Mouse (Mus musculus) hindbrain, embryonic 16.5 days (tissue): ENCODE data around the gene Tsga13. TPM values are rescaled to one million over a fixed set of nuclear protein-coding genes. Genes with fewer than 3 reads are reported as not detected.

Experiments used
- ATAC-seq: fragments of 200-750 bp; cut with Nextera tagmentation; 2 replicates; pipeline ENCODE4 v1.8.0; 2017; ENCODE audit warnings: moderate TSS enrichment, moderate library complexity
- H3K27ac ChIP-seq: fragments of 300-500 bp; sonication (generic); 2 replicates; pipeline ENCODE4 v1.5.1; 2014; ENCODE audit warnings: low read depth, mild to moderate bottlenecking, control low read depth, low read length, moderate library complexity
- H3K27me3 ChIP-seq: fragments of 300-500 bp; sonication (generic); replicated peaks from 2 replicates; pipeline ENCODE4 v1.6.1; 2014; ENCODE audit warnings: low read length; ENCODE audit not compliant: control insufficient read depth, insufficient read depth
- H3K36me3 ChIP-seq: fragments of 300-500 bp; sonication (generic); 2 replicates; pipeline ENCODE4 v1.6.1; 2014; ENCODE audit warnings: mild to moderate bottlenecking, low read length, moderate library complexity, mixed read lengths; ENCODE audit not compliant: control insufficient read depth, insufficient read depth
- H3K4me1 ChIP-seq: fragments of 300-500 bp; sonication (generic); 2 replicates; pipeline ENCODE4 v1.6.1; 2014; ENCODE audit warnings: low read depth, low read length; ENCODE audit not compliant: control insufficient read depth, insufficient read depth
- H3K4me2 ChIP-seq: fragments of 300-500 bp; sonication (generic); 2 replicates; pipeline ENCODE4 v1.6.1; 2014; ENCODE audit warnings: mild to moderate bottlenecking, low read length, control low read depth, moderate library complexity
- H3K4me3 ChIP-seq: fragments of 300-500 bp; sonication (generic); 2 replicates; pipeline ENCODE4 v1.5.1; 2014; ENCODE audit warnings: mild to moderate bottlenecking, low read length, control low read depth, moderate library complexity
- H3K9ac ChIP-seq: fragments of 300-500 bp; sonication (generic); 2 replicates; pipeline ENCODE4 v1.6.1; 2014; ENCODE audit warnings: low read depth, mild to moderate bottlenecking, control low read depth, low read length, moderate library complexity
- H3K9me3 ChIP-seq: fragments of 300-500 bp; sonication (generic); 2 replicates; pipeline ENCODE4 v1.6.1; 2014; ENCODE audit warnings: mild to moderate bottlenecking, low read length, moderate library complexity; ENCODE audit not compliant: control insufficient read depth
- WGBS: fragments of 180-500 bp; shearing (Covaris S2); extraction: QIAGEN DNeasy Blood & Tissue Kit; methylation state at CpG from one replicate; pipeline ENCODE4 v1.1.7; 2014; 5-methylcytosine and 5-hydroxymethylcytosine counted together
- polyA plus RNA-seq: library from polyadenylated mRNA; unstranded; fragments of >200 nt; fragmentation: Nextera tagmentation; extraction: Ambion mirVana; gene quantifications from 2 replicates; pipeline ENCODE4 v1.2.1, GENCODE M21; 2015

Gene Tsga13
- 0.14 and 0.36 TPM in 2 replicates for polyA plus RNA-seq

GRCm38 (mm10) chr6:30915473-30915872 is at the start of gene Tsga13:
Gene Tsga13, minus strand, starts transcription at chr6:30915573.
- no peak within 1 kb of the TSS for H3K27ac ChIP-seq
- no peak within 1 kb of the TSS for H3K4me2 ChIP-seq
- H3K36me3 ChIP-seq = no peaks in the 10 kb centered on the region
- H3K9ac ChIP-seq = no peak within 1 kb of the TSS
- H3K27me3 ChIP-seq = no peaks in the 10 kb centered on the region; the same call in 1 of the 2 replicates
- H3K4me1 ChIP-seq = no peaks in the 10 kb centered on the region
- 95% methylated on average over 2 of the region's 2 CpGs for WGBS
- no peak within 1 kb of the TSS for H3K4me3 ChIP-seq
- no peaks in the 10 kb centered on the region for H3K9me3 ChIP-seq
- ATAC-seq = no peak

GRCm38 (mm10) chr6:30958736-30959540 is 43.6 kb upstream of the Tsga13 start, which contains the start of gene Klf14:
Gene Klf14, minus strand, starts transcription at chr6:30959078.
- Histone ChIP-seq H3K4me1 (no peaks in the 10 kb centered on the region; the same call in 1 of the 2 replicates), H3K4me3 (peak within 1 kb of the TSS; percentile 48), H3K36me3 (peaks cover 3% of the 10 kb centered on the region; the same call in 1 of the 2 replicates), H3K27me3 (peaks cover 39% of the 10 kb centered on the region), H3K4me2 (peak within 1 kb of the TSS; percentile 69), H3K9ac (0 out of 2 replicates have a peak within 1 kb of the TSS, but pooled peaks have one; percentile 24), H3K9me3 (peaks cover 39% of the 10 kb centered on the region), H3K27ac (no peak within 1 kb of the TSS)
- WGBS = under 1% methylated on average over 50 of the region's 75 CpGs
- ATAC-seq = 0 out of 2 replicates have a peak, but pooled peaks have one; percentile 24

- peaks cover 37% of the 10 kb centered on the region for H3K27me3 ChIP-seq
- H3K9me3 ChIP-seq = peaks cover 39% of the 10 kb centered on the region
Observed at GRCm38 (mm10) chr6:30957784-30958735, 42.7 kb upstream of the Tsga13 start.

GRCm38 (mm10) chr6:30939264-30939663 is 23.9 kb upstream of the Tsga13 start:
- WGBS = 61% methylated on average over 5 of the region's 5 CpGs
- H3K9ac ChIP-seq = no peak overlapping the region
- no peaks in the 10 kb centered on the region for H3K27me3 ChIP-seq
- ATAC-seq = no peak
- no peaks in the 10 kb centered on the region for H3K9me3 ChIP-seq
- H3K36me3 ChIP-seq = no peaks in the 10 kb centered on the region
- H3K4me1 ChIP-seq = no peaks in the 10 kb centered on the region
- no peak overlapping the region for H3K27ac ChIP-seq
- H3K4me2 ChIP-seq = no peak overlapping the region
- no peak overlapping the region for H3K4me3 ChIP-seq

More at GRCm38 (mm10) chr6:30957784-30958735, 42.7 kb upstream of the Tsga13 start:
- 4% methylated on average over 59 of the region's 84 CpGs for WGBS
- Histone ChIP-seq H3K36me3 (peaks cover 3% of the 10 kb centered on the region; the same call in 1 of the 2 replicates), H3K9ac (no peak overlapping the region), H3K4me3 (peak overlapping the region; percentile 48), H3K4me1 (no peaks in the 10 kb centered on the region; the same call in 1 of the 2 replicates), H3K27ac (no peak overlapping the region), H3K4me2 (peak overlapping the region; percentile 69)
- ATAC-seq = peak; percentile 30; the same call in 1 of the 2 replicates

GRCm38 (mm10) chr6:30922821-30923220 is 7.4 kb upstream of the Tsga13 start:
- Histone ChIP-seq H3K9me3 (no peaks in the 10 kb centered on the region), H3K4me2 (no peak overlapping the region), H3K9ac (no peak overlapping the region), H3K27me3 (no peaks in the 10 kb centered on the region), H3K36me3 (no peaks in the 10 kb centered on the region), H3K4me3 (no peak overlapping the region), H3K4me1 (no peaks in the 10 kb centered on the region; the same call in 1 of the 2 replicates), H3K27ac (no peak overlapping the region)
- no peak for ATAC-seq
- WGBS = 49% methylated on average over 2 of the region's 2 CpGs

GRCm38 (mm10) chr6:30921826-30922225 is 6.5 kb upstream of the Tsga13 start:
- Histone ChIP-seq H3K27me3 (no peaks in the 10 kb centered on the region; the same call in 1 of the 2 replicates), H3K4me2 (peak overlapping the region; percentile 58; the same call in 1 of the 2 replicates), H3K9me3 (no peaks in the 10 kb centered on the region), H3K4me1 (no peaks in the 10 kb centered on the region; the same call in 1 of the 2 replicates), H3K4me3 (no peak overlapping the region), H3K27ac (no peak overlapping the region), H3K36me3 (no peaks in the 10 kb centered on the region), H3K9ac (no peak overlapping the region)
- ATAC-seq = no peak
- WGBS = 69% methylated on average over 11 of the region's 11 CpGs

- H3K4me2 ChIP-seq = peak overlapping the region; percentile 58
- ATAC-seq = peak; percentile 69
- no peaks in the 10 kb centered on the region; the same call in 1 of the 2 replicates for H3K27me3 ChIP-seq
- WGBS = 36% methylated on average over 21 of the region's 21 CpGs
- peak overlapping the region; percentile 31 for H3K4me3 ChIP-seq
- H3K4me1 ChIP-seq = no peaks in the 10 kb centered on the region; the same call in 1 of the 2 replicates
- peak overlapping the region; percentile 58 for H3K9ac ChIP-seq
- no peak overlapping the region; the same call in 1 of the 2 replicates for H3K27ac ChIP-seq
- no peaks in the 10 kb centered on the region for H3K36me3 ChIP-seq
- H3K9me3 ChIP-seq = no peaks in the 10 kb centered on the region
Observed at GRCm38 (mm10) chr6:30920834-30921675, 5.7 kb upstream of the Tsga13 start.

- H3K27me3 ChIP-seq = no peaks in the 10 kb centered on the region
- peaks cover 3% of the 10 kb centered on the region; the same call in 1 of the 2 replicates for H3K4me1 ChIP-seq
- no peak overlapping the region; the same call in 1 of the 2 replicates for H3K9ac ChIP-seq
- no peak overlapping the region for H3K4me2 ChIP-seq
- no peaks in the 10 kb centered on the region for H3K9me3 ChIP-seq
- no peak overlapping the region for H3K27ac ChIP-seq
- no peak for ATAC-seq
- no peaks in the 10 kb centered on the region for H3K36me3 ChIP-seq
- no peak overlapping the region for H3K4me3 ChIP-seq
- 39% methylated on average over 3 of the region's 3 CpGs for WGBS
Observed at GRCm38 (mm10) chr6:30907970-30908369, 7.4 kb downstream of the Tsga13 start.
